Mouse (Mus musculus): Measurements from ENCODE around the gene Copz1. TPM values are rescaled to one million over a fixed set of nuclear protein-coding genes. Genes with fewer than 3 reads are reported as not detected.
A peak's percentile ranks its signal among the peaks of the same experiment; 100 is the strongest.
"Not testable (repeated sequence)": the region's sequence is repeated elsewhere in the genome, so short reads cannot be mapped to it uniquely, and the experiment has no call there.

Gene Copz1
- total and polyA plus RNA-seq, 2 experiments from 2014 or later: 109 to 124 TPM

DNA sequence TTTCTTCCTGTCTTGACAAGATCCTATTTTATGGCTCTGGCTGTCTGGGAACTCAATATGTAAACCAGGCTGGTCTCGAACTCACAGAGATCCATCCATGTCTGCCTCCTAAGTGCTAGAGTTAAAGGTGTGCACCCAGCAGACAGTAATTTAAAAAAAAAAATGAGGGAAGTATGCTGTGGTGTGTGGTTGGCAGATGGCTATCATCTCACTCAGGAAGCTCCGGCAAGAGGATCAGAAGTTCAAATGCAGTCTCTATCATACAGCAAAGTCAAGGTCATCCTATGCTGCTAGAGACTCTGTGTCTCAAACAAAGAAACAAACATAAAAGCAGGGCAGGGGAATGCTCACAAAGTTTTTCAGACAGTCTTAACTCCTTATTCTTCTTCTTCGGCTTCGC, 3.6 kb upstream of the Copz1 start:
- no peak overlapping the region for H3K4me3 ChIP-seq (ENCODE audit: low read depth, low read length)
- no peak for ATAC-seq (ENCODE audit: insufficient read depth, low read depth)
- no peak overlapping the region for H3K4me2 ChIP-seq (ENCODE audit: low read depth, low read length)
- no peak for DNase-seq (ENCODE audit: low spot score)
- no peaks in the 10 kb centered on the region for H3K36me3 ChIP-seq (replicated peaks; ENCODE audit: control insufficient read depth, insufficient read depth, low read length)
- H3K9ac ChIP-seq (replicated peaks; ENCODE audit: low read depth, low read length): no peak overlapping the region
- 72% methylated on average over 4 of the region's 4 CpGs for WGBS
- H3K27me3 ChIP-seq (ENCODE audit: control insufficient read depth, insufficient read depth, low read length): no peaks in the 10 kb centered on the region
- H3K27ac ChIP-seq (ENCODE audit: low read depth): no peak overlapping the region
- no peaks in the 10 kb centered on the region for H3K9me3 ChIP-seq (replicated peaks; ENCODE audit: control insufficient read depth, low read length)
- TF ChIP-seq CTCF (IDR thresholded peaks at IDR 0.05; ENCODE audit: low read depth) (no peak), EP300 (IDR thresholded peaks at IDR 0.05; ENCODE audit: low read depth) (no peak)
- H3K4me1 ChIP-seq (ENCODE audit: control insufficient read depth, insufficient read depth): 0 out of 2 replicates have a peak, but pooled peaks cover 3% of the 10 kb centered on the region

DNA sequence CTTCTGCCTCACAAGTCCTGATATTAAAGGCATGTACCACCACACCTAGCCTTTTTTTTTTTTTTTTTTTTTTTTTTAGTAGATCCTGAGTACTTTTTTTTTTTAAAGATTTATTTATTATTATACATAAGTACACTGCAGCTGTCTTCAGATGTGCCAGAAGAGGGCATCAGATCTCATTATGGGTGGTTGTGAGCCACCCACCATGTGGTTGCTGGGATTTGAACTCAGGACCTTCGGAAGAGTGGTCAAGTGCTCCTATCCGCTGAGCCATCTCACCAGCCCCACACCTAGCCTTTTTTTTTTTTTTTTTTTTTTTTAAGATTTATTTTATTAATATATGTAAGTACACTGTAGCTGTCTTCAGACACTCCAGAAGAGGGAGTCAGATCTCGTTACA, 3.4 kb downstream of the Copz1 start:
- ATAC-seq (ENCODE audit: insufficient read depth, low read depth); H3K27ac ChIP-seq (ENCODE audit: low read depth); H3K9me3 ChIP-seq (replicated peaks; ENCODE audit: control insufficient read depth, low read length); H3K4me2 ChIP-seq (ENCODE audit: low read depth, low read length); H3K9ac ChIP-seq (replicated peaks; ENCODE audit: low read depth, low read length); H3K4me3 ChIP-seq (ENCODE audit: low read depth, low read length); H3K4me1 ChIP-seq (ENCODE audit: control insufficient read depth, insufficient read depth); H3K27me3 ChIP-seq (ENCODE audit: control insufficient read depth, insufficient read depth, low read length); DNase-seq (ENCODE audit: low spot score); H3K36me3 ChIP-seq (replicated peaks; ENCODE audit: control insufficient read depth, insufficient read depth, low read length): not testable (repeated sequence)
- WGBS: 98% methylated on average over 2 of the region's 3 CpGs

DNA sequence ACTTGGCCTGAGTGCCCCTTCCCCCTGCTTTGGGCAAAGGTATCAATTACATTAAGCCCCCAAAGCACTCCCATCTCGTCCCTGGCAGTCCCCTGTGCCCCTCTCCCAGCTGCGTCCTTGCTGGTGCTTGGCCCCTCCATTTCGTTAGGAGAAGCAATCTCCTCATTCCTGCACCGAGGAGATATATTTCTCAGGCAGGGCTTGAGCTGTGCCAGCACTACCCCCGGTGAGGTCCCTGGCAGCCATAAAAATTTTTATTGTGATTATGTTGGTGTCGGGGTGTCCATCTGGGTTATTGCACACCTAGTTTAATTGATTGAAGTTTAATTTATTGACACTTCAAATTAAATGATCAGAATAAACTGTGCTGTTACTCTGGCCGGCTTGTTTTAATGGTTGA, 5.4 kb downstream of the Copz1 start:
- DNase-seq (ENCODE audit: low spot score) (no peak), ATAC-seq (ENCODE audit: insufficient read depth, low read depth) (no peak)
- no peak overlapping the region for H3K27ac ChIP-seq (ENCODE audit: low read depth)
- no peak overlapping the region for H3K4me2 ChIP-seq (ENCODE audit: low read depth, low read length)
- H3K4me1 ChIP-seq (ENCODE audit: control insufficient read depth, insufficient read depth): 0 out of 2 replicates have a peak, but pooled peaks cover 3% of the 10 kb centered on the region
- TF ChIP-seq CTCF (IDR thresholded peaks at IDR 0.05; ENCODE audit: low read depth) (no peak), EP300 (IDR thresholded peaks at IDR 0.05; ENCODE audit: low read depth) (no peak)
- no peak overlapping the region for H3K9ac ChIP-seq (replicated peaks; ENCODE audit: low read depth, low read length)
- 74% methylated on average over 7 of the region's 7 CpGs for WGBS
- H3K27me3 ChIP-seq (ENCODE audit: control insufficient read depth, insufficient read depth, low read length): no peaks in the 10 kb centered on the region
- no peaks in the 10 kb centered on the region for H3K9me3 ChIP-seq (replicated peaks; ENCODE audit: control insufficient read depth, low read length)
- no peak overlapping the region for H3K4me3 ChIP-seq (ENCODE audit: low read depth, low read length)
- H3K36me3 ChIP-seq (replicated peaks; ENCODE audit: control insufficient read depth, insufficient read depth, low read length): peaks cover 6% of the 10 kb centered on the region; the same call in 1 of the 2 replicates

DNA sequence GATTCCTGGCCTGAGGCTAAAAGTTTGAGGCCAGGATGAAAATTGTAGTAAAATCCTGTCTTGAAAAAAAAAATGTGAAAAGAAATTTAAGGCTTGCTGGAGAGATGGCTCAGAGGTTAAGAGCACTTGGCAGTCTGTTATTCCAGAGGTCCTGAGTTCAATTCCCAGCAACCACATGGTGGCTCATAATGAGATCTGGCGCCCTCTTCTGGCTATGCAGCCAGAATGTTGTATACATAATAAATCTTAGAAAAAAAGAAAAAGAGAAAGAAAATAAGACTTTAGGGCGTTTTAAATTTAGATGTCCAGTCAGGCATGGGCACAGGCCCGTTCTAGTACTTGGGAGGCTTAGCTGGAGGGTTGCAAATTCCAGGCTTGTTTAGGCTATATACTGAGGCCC, 7.2 kb downstream of the Copz1 start:
- ATAC-seq (ENCODE audit: insufficient read depth, low read depth): no peak
- no peak for DNase-seq (ENCODE audit: low spot score)

DNA sequence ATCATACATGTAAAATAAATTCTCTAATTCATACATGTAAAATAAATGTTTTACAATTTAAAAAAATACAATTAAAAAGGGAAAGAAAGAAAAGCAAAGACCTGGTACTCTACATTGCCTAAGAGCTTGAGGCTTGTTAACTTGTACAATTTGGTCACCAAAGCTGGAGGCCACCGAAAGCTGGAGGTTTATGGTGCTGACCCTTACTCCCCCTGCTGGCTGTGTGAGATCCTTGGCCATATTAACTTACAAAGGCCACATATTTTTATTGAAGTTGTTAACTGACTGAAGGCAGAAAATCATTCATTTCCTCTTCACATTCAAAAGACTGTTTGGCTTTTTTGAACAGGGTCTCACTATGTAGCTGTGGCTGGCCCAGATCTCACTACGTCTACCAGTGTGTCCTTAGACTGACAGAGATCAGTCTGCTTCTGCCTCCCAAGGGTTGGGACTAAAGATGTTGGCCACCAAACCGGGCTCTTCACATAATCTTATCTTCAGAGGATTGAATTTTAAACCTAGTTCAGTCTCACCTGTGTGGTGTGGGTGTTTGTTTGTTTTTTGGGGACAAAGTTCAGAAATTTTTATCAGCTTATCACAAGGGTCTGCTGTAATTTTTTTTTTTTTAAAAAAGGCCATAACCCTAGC, 8.4 kb downstream of the Copz1 start:
- no peak overlapping the region for H3K27ac ChIP-seq (ENCODE audit: low read depth)
- peaks cover 14% of the 10 kb centered on the region for H3K4me1 ChIP-seq (ENCODE audit: control insufficient read depth, insufficient read depth)
- no peak overlapping the region for H3K9ac ChIP-seq (replicated peaks; ENCODE audit: low read depth, low read length)
- TF ChIP-seq EP300 (IDR thresholded peaks at IDR 0.05; ENCODE audit: low read depth) (no peak), CTCF (IDR thresholded peaks at IDR 0.05; ENCODE audit: low read depth) (peak; percentile 66)
- no peak for DNase-seq (ENCODE audit: low spot score)
- H3K36me3 ChIP-seq (replicated peaks; ENCODE audit: control insufficient read depth, insufficient read depth, low read length): peaks cover 6% of the 10 kb centered on the region; the same call in 1 of the 2 replicates
- no peak overlapping the region for H3K4me2 ChIP-seq (ENCODE audit: low read depth, low read length)
- H3K27me3 ChIP-seq (ENCODE audit: control insufficient read depth, insufficient read depth, low read length): no peaks in the 10 kb centered on the region
- 52% methylated on average over 3 of the region's 3 CpGs for WGBS
- no peaks in the 10 kb centered on the region for H3K9me3 ChIP-seq (replicated peaks; ENCODE audit: control insufficient read depth, low read length)
- no peak overlapping the region for H3K4me3 ChIP-seq (ENCODE audit: low read depth, low read length)
- ATAC-seq (ENCODE audit: insufficient read depth, low read depth): no peak

More for the DNA sequence above, 7.2 kb downstream of the Copz1 start:
- H3K4me3 ChIP-seq (ENCODE audit: low read depth, low read length): no peak overlapping the region
- no peaks in the 10 kb centered on the region for H3K27me3 ChIP-seq (ENCODE audit: control insufficient read depth, insufficient read depth, low read length)
- WGBS: 64% methylated on average over 3 of the region's 3 CpGs
- no peak overlapping the region for H3K27ac ChIP-seq (ENCODE audit: low read depth)
- H3K9me3 ChIP-seq (replicated peaks; ENCODE audit: control insufficient read depth, low read length): no peaks in the 10 kb centered on the region
- H3K4me1 ChIP-seq (ENCODE audit: control insufficient read depth, insufficient read depth): peaks cover 2% of the 10 kb centered on the region; the same call in 1 of the 2 replicates
- H3K4me2 ChIP-seq (ENCODE audit: low read depth, low read length): no peak overlapping the region
- peaks cover 6% of the 10 kb centered on the region; the same call in 1 of the 2 replicates for H3K36me3 ChIP-seq (replicated peaks; ENCODE audit: control insufficient read depth, insufficient read depth, low read length)
- no peak overlapping the region for H3K9ac ChIP-seq (replicated peaks; ENCODE audit: low read depth, low read length)
- TF ChIP-seq CTCF (IDR thresholded peaks at IDR 0.05; ENCODE audit: low read depth) (peak; percentile 33), EP300 (IDR thresholded peaks at IDR 0.05; ENCODE audit: low read depth) (no peak)

Data from heart, postnatal 0 days (tissue).